Mouse (Mus musculus) E14TG2a.4 (cell line): ENCODE measurements around the gene Eif4e1b.

Experiments used
- H3K27me3 ChIP-seq: 2 replicates; pipeline ENCODE4 v1.6.1; 2014; ENCODE audit warnings: low read length, control low read depth; ENCODE audit not compliant: insufficient read depth
- H3K36me3 ChIP-seq: 2 replicates; pipeline ENCODE4 v1.6.1; 2014; ENCODE audit warnings: low read length, control low read depth; ENCODE audit not compliant: insufficient read depth
- H3K4me1 ChIP-seq: replicated peaks from 2 replicates; pipeline ENCODE4 v1.6.1; 2014; ENCODE audit warnings: low read depth, low read length, control low read depth
- H3K4me3 ChIP-seq: replicated peaks from 2 replicates; pipeline ENCODE4 v1.5.1; 2014; ENCODE audit warnings: mild to moderate bottlenecking, low read length
- H3K9me3 ChIP-seq: 2 replicates; pipeline ENCODE4 v1.6.1; 2014; ENCODE audit warnings: low read length, control low read depth
- CTCF ChIP-seq: conservative IDR thresholded peaks from 2 replicates; pipeline ENCODE4 v1.5.1; 2014; ENCODE audit warnings: low read length
- NANOG ChIP-seq: IDR thresholded peaks from 2 replicates; pipeline ENCODE4 v1.6.1; 2014; ENCODE audit warnings: borderline replicate concordance, low read length, mixed read lengths
- POU5F1 ChIP-seq: IDR thresholded peaks from 2 replicates; pipeline ENCODE4 v1.6.1; 2014; ENCODE audit warnings: low read length, borderline replicate concordance

Eif4e1b gene

DNA sequence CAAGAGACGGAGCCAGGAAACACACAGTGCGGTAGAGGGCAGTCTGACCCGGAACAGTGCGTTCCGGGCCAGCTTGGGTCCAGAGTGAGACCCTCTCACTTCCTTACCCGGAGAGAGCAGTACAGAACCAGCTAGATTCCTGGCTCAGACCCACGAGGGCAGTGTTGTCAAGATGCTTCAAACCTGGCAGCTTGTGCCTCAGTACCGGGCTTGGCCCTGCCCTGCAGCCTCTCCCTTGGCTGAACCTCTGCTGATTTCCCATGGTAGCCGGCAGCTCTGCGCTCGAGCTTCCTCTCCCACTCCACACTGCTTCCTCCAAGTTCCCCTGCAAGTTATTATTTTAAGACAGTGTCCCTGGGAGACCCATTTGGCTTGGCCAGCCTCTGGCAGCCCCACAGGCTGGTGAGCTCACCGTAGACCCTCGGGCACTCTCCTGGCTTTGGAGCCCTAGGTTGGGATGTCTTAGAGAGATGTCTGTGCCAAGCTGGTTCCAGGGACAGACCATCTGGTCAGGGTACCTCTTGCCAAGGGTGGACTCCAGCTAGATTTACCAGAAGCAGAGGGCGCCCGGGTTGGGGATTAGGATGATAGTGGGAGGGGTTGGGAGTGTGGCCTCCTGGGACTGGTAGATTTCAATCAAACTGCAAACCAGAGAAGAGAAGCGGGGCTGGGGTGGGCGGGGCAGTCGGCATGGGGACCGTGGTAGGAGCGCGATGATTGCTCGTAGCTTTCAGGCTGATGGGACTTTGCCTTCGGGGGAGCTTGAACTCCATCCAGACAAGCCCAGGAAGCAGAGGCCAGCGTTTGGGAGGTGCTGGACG, 40.5 kb downstream of the Eif4e1b start:
- H3K27me3 ChIP-seq = peaks cover 16% of the 10 kb centered on the region; the same call in 1 of the 2 replicates
- peak overlapping the region; percentile 67 for H3K4me3 ChIP-seq
- no peaks in the 10 kb centered on the region for H3K9me3 ChIP-seq
- H3K4me1 ChIP-seq = peaks cover 61% of the 10 kb centered on the region
- TF ChIP-seq NANOG (no peak), CTCF (no peak), POU5F1 (no peak)
- no peaks in the 10 kb centered on the region for H3K36me3 ChIP-seq

DNA sequence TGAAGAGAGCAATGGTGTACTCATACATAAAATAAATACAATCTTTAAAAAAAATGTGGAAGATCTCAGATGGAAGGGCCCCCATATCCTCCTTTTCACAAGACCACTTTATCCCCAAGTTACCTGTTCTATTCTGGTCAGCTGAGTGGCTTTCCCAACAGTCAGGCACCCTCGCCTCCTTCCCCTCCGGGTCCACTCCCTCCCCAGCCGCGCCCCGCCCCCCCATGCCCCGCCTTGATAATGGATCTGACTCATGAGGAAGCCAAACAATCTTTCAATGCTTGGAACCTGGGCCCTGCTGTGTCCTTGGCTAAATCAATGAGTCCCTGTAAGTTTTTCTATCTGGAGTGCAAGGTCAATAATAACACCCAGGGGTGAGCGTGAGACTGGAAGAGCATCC, 44.2 kb downstream of the Eif4e1b start:
- no peak for TF ChIP-seq NANOG
- no peak for TF ChIP-seq POU5F1
- TF ChIP-seq CTCF = no peak
- H3K4me3 ChIP-seq = no peak overlapping the region

DNA sequence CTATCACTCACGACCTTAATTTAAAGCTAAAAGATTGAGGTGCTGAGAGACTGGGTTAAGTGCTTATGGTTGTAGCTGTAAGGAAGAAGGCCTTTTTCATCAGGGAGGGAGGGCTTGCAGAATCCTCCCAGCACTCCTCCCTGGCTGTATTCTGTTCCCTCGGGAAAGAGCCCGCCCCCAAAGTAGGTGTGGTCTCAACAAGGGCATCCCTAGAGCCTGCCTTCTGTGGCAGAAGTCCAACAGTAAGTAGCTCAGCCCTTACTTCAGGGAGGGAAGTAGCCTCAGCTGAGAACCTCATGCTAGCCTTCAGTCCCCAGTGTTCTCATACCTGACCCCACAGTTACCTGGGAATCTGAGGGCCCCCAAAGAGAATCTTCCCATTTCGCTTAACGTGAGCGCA, 44.7 kb downstream of the Eif4e1b start:
- TF ChIP-seq POU5F1 = no peak
- no peak for TF ChIP-seq CTCF
- TF ChIP-seq NANOG = no peak
- no peak overlapping the region for H3K4me3 ChIP-seq
- H3K36me3 ChIP-seq = no peaks in the 10 kb centered on the region
- 0 out of 2 replicates have a peak, but pooled peaks cover 3% of the 10 kb centered on the region for H3K27me3 ChIP-seq
- no peaks in the 10 kb centered on the region for H3K9me3 ChIP-seq
- peaks cover 40% of the 10 kb centered on the region for H3K4me1 ChIP-seq

More for the DNA sequence above, 44.2 kb downstream of the Eif4e1b start:
- H3K27me3 ChIP-seq = peaks cover 5% of the 10 kb centered on the region; the same call in 1 of the 2 replicates
- H3K9me3 ChIP-seq = no peaks in the 10 kb centered on the region
- no peaks in the 10 kb centered on the region for H3K36me3 ChIP-seq
- peaks cover 43% of the 10 kb centered on the region for H3K4me1 ChIP-seq

DNA sequence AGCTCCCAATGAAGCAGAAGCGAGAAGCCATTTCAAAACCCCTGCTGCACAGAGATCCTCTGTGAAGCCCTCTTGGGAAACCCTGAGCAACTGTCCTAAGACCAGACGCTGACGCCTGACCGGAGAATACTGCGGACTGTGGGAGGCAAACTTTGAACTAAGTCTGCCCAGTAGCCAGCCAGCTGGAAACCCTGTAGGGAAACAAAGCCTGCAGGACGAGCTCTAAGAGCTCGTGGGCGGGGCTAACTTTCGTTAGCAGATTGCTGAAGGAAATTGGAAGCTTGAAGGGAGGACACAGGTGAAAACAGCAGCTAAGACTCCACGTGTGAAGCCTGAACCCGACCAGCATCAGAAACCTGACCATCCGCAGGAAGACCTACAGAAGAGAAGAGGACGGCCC, 45.7 kb downstream of the Eif4e1b start:
- TF ChIP-seq CTCF (no peak), POU5F1 (no peak), NANOG (no peak)
- peaks cover 30% of the 10 kb centered on the region for H3K4me1 ChIP-seq
- H3K4me3 ChIP-seq = no peak overlapping the region
- no peaks in the 10 kb centered on the region for H3K36me3 ChIP-seq
- H3K9me3 ChIP-seq = no peaks in the 10 kb centered on the region
- H3K27me3 ChIP-seq = 0 out of 2 replicates have a peak, but pooled peaks cover 7% of the 10 kb centered on the region

DNA sequence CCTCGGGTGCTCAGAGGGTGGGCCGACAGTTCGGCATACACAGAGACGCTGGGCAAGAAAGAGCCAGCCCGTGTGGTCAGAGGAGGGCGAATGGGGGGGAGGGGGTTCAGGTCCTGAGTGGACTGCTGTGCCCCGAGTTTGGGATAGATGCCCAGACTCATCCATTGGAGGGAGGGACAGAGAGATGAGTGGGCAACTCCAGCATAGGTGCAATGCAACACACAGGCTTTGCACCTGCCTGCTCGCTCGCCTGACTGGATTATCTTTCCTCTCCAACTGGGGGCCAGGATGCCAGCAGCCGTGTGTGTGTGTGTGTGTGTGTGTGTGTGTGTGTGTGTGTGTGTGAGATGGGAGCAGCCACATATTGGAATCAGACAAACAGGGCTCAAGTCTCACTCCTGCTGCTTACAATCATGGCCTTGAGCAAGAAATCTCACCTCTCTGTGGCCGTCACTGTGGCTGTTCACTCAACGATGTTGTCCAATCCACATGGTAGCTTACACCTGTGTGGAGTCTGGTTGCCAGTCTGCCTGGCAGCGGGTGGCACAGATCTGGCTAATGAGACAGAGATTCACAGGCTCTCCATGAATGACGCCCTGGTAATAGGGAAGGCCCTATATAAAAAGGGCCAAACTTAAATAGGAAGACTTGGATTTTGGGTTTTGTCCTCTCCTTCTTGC, 52.7 kb downstream of the Eif4e1b start:
- Histone ChIP-seq H3K36me3 (no peaks in the 10 kb centered on the region), H3K4me1 (peaks cover 25% of the 10 kb centered on the region), H3K4me3 (no peak overlapping the region), H3K9me3 (peaks cover under 1% of the 10 kb centered on the region), H3K27me3 (peaks cover 41% of the 10 kb centered on the region)
- TF ChIP-seq NANOG = no peak
- no peak for TF ChIP-seq CTCF
- TF ChIP-seq POU5F1 = no peak

DNA sequence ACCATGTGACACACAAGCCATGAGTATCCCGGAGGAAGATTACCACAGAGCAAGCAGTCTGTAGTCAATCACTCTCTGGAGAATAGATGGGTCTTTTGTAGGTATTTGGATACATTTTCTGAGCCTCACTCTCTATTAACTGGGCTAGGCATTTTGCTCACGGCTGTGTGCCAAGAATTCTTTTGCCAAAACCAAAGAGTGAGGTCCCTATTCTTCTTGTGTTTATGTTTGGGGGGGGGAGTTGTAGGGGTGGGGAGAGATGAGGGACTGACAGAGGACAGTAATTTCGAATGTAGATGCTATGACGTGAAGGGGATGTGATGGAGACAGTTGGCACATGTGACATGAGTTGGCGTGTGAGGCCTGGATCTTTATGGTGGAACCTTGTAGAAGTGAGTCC, 53.3 kb downstream of the Eif4e1b start:
- H3K36me3 ChIP-seq = no peaks in the 10 kb centered on the region
- TF ChIP-seq NANOG (no peak), POU5F1 (no peak), CTCF (no peak)
- H3K4me1 ChIP-seq = peaks cover 25% of the 10 kb centered on the region
- H3K27me3 ChIP-seq = peaks cover 41% of the 10 kb centered on the region
- H3K9me3 ChIP-seq = peaks cover 6% of the 10 kb centered on the region
- no peak overlapping the region for H3K4me3 ChIP-seq

DNA sequence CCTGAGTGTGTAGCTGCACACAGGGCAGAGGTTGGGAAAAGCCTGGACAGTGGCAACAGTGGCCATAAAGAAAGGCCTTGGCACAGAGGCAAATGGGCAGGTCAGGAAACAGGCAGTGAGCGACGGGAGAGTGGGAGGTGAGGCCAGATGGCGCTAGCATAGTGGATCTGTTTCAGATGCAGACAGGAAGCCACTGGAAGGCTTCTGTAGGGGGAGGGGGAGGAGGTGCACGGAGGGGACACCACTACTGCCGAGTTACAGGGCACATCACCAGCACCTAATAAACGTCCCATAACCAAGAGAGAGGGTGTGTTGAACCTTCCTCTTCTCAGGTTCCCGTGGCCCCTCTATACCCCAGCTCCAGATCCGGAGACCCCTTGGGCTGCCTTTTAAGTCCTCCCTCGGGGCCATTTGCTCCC, 53.7 kb downstream of the Eif4e1b start:
- Histone ChIP-seq H3K4me3 (no peak overlapping the region), H3K9me3 (peaks cover 11% of the 10 kb centered on the region), H3K27me3 (peaks cover 41% of the 10 kb centered on the region), H3K36me3 (no peaks in the 10 kb centered on the region), H3K4me1 (peaks cover 25% of the 10 kb centered on the region)
- no peak for TF ChIP-seq NANOG
- no peak for TF ChIP-seq CTCF
